Mouse (Mus musculus) layer of hippocampus, postnatal 25 days (tissue): ENCODE measurements around the gene App. TPM values are rescaled to one million over a fixed set of nuclear protein-coding genes. Genes with fewer than 3 reads are reported as not detected.
A peak's percentile ranks its signal among the peaks of the same experiment; 100 is the strongest.

Experiments
- DNase-seq, 2 experiments: peaks; one replicate each; pipeline ENCODE4 v3.0.0; 2022; ENCODE audit warnings: mixed read lengths in 2 of 2, low spot score in 1 of 2; ENCODE audit errors: extremely low spot score in 1 of 2
- total RNA-seq, 2 experiments: library from RNA; stranded (reverse); gene quantifications; 2 replicates each; pipeline ENCODE4 v1.2.3; 2021

Gene App
- total RNA-seq, 2 experiments from 2014 or later: 1,211 to 1,267 TPM

DNA sequence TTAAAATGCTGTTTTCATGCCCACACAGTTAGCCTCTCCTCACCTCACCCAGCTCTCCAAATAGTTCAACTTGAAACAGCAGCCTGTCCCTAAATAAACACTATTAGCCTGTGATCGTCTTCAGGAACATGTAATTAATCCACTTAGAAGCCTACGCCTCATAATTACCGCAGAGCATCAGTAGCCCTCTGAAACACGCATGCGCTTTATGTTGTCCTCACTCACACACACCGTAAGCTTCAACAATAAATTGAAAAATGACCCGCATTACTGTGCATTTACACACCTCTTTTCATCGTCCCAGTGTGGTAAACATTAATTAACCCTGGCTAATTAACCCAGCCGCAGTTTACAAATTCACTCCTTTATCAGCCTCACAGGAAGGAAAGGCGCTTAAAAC lies 184.1 kb downstream of the App start:
- no peak for DNase-seq

- DNase-seq: no peak
Measured at GRCm38 (mm10) chr16:84987724-84988287, 185.8 kb downstream of the App start.

DNA sequence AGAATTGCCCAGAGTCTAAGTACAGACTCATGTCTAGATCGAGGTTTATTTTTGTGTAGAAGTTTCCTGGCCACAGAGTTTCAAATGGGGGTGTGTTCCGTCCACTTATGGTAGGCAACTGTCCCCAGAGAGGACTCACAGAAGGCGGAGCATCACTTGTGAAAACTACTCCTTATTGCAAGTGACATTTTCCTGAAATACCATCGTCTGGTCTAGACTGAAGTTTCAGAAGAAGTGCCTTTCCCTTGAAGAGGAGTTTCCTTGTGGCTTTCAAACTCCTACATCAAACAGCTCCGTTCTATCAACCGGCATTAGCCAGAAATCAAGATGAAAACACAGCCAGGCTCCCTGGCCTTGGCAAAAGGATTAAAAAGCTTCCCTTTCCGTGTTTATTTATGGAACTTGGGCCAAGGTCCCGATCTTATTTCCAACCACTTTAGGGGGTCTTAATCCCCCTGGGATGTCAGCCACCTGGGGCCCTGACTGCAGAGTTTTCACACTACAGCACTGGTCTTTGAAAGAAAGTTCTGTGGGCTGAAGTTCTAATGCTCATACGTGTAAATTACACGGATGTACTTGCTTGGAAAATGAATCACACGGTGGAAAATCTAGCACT lies 187.4 kb downstream of the App start:
- no peak for DNase-seq

- no peak for DNase-seq
Measured at GRCm38 (mm10) chr16:84985340-84985739, 188.2 kb downstream of the App start.

DNA sequence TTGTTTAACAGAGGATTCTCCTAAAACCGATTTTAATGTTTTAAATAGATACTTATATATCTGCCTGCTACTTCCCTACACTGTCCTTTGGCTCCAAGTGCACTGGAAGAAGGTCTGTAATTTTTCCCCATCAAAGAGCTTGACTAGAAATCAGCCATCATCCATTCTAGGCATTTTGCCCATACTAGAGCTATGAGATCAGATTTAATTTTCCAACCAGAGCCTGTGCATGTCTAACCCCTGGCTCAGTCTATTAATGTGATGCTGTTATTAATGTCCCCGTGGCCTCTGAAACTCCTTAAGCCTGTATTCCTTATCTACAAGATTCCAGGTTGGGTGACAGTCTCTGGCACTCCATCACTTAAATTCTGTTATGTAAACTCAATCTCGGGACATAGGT lies 190.1 kb downstream of the App start:
- DNase-seq: no peak

DNA sequence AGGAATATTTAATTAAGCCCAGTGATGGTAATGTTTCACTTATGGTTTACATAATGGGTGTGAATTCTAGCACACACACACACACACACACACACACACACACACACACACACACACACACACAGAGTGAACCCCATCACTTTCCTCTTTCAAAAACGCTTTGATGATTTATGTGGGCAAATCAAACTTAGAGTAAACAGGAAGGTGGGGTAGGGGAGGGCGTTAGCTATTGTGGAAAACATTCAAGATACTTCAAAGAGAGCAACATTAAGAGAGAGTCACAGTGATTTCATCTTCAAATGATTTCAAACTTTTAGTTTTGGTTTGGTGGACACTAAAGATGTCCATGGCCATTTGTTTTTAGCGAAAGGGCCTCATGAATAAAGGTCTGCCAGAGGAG lies 191.0 kb downstream of the App start:
- DNase-seq: no peak

- no peak for DNase-seq
Measured at GRCm38 (mm10) chr16:84978589-84978988, 195.0 kb downstream of the App start.

DNA sequence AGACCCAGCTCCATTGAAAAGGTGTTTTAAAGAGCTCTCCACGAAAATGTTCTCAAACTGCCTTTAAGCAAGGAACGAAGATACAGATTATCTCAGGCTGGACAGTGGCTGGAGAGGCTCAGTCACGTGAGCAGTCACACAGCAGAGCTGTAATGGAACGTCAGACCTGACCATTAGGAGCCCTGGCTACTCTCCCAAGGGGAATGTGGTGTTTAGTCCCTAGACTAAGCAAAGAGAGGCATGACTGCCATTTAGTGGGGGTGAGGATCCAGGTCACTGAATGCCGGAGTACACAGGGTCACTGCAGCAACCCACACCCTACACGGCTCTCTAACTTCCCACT lies 199.4 kb downstream of the App start:
- DNase-seq: no peak

- DNase-seq: no peak
Measured at GRCm38 (mm10) chr16:84973446-84974175, 200.0 kb downstream of the App start.

GRCm38 (mm10) chr16:84971535-84972330 lies 201.8 kb downstream of the App start:
- no peak for DNase-seq

GRCm38 (mm10) chr16:84969026-84969425 lies 204.5 kb downstream of the App start:
- DNase-seq: no peak

GRCm38 (mm10) chr16:84966983-84967382 lies 206.6 kb downstream of the App start:
- DNase-seq: no peak

DNA sequence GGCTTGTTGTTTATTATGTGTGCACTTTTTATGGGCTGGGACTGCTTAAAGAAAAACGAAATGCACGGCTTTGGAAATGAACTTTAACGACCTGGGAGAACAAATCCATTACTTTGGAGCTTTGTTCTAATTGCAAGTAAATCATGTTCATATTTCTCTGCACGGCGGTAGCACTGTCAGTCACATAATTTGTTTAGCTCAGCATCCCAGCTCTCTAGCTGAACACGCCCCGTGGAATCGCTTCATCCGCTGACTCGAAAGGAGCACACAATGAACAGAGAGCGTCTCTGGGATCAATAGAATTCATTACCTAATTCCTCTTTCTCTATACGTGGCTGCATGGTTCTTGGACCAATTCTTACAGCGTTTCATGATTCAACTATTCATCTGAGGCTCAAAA lies 207.5 kb downstream of the App start:
- DNase-seq: no peak

DNA sequence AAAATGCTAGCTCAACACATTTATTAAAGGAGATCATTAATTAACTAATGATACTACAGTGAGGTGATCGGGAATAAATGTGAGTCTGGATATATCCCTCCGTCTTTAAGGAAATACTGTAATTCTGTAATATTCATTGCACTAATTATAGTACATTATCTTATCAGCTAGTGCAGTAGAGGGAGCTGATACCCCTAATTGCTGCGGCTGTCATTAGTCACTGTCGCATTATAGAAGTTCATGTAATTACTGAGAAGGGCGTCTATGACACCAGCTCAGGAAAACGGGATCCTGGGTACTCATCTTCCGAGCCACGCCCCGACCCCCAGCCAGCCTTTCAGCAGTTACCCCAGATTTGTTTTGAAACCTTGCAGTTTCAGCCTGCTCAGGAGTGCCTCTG lies 209.6 kb downstream of the App start:
- no peak for DNase-seq

DNA sequence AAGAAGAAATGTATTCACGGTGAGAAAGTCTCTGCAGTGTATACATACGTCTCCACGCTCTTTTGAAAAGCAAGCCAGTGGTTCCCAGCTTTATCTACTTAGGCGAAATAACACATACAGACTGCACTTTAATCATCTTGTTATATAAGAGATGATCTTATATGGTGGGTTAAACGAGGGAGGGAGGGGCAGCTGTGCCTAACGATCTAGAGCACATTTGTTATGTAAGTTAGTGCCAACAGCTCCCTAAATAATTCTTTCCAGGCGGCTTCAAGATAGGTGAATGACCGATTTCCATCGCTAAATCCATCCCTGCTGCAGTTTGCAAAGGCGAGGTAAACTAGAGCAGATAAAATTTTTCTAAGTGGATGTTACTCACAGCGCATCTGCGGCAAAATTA lies 210.0 kb downstream of the App start:
- DNase-seq: no peak

DNA sequence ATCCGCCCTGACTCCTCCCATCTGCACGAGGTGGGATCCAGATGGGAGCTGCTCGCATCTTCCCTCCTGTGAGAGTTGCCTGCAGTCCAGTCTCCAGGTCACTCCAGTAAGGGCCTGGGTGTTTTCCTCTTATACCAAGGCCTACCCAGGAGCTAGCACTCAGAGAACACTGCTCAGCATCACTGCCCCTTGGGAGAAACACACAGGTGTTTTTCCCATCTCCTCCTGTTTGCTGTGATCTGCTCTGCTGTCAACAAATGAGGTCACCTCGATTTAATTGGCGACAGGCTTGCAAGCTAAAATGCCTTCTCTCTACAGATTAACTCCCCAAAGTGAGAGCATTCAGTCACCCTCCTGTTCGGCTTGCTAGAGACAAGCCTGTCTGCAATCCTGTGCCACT lies 216.3 kb downstream of the App start:
- no peak for DNase-seq

GRCm38 (mm10) chr16:84956690-84957089 lies 216.9 kb downstream of the App start:
- DNase-seq: no peak

DNA sequence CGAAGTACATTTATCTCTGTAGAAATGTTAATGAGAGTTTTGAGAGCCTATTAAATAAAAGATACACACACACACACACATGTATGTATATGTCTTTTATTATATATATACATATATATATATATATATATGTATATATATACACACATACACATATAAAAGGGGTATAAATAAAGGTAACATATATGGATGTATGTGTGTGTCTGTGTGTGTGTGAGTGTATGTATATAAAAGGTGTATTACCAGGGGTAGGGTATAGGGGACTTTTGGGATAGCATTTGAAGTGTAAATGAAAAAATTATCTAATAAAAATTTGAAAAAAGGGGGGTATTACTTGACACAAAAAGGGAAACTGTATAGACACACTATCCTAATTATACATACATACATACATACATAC lies 217.7 kb downstream of the App start:
- DNase-seq: no peak

DNA sequence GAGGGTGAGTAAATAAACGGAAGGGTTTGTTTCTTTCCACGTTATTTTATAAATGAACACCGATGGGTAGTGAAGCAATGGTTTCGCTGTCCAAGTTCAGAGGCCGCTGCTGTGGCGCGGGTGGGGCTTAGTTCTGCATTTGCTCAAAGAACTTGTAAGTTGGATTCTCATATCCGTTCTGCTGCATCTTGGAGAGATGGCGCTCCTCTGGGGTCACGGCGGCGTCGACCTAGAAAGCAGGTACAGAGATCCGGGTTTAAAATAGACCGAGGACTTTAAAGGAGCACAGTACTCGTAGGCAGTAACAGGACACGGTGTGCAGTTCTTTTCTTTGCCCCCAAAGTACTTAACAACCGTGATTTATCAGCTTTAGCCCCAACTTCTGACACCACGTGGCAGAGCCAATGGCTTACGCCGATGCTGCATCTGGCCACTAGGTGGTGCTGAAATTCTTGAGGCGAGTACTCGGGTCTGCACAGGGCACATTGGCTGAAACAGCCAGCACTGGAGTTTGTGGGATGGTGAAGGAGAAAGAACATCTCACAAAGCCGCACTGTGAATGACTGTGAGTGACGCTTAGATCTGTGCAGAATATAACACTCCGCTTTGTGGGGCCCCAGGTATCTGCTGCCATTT lies 218.2 kb downstream of the App start:
- DNase-seq: peak; percentile 73 to 90

GRCm38 (mm10) chr16:84931024-84931423 lies 242.5 kb downstream of the App start:
- no peak for DNase-seq

DNA sequence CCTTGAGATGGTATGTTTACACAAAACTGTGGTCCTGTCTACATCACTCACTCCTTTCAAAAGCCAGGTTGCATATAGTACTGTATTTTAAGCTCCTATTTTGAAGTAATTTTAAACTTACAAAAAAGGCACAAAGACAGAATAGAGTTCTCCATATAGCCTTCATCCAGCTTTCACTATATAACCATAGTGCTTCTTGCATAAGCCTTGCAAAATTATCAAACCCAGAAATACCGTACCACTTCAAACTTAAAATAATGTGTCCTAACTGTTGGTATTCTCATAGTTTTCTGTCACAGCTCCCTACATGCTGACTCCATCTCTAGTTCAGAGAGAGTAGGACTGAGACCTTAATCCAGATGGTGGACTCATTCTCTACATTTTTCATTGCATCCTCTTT lies 245.7 kb downstream of the App start:
- no peak for DNase-seq
